Mouse (Mus musculus) heart, adult 2 months (tissue): ENCODE data around the gene Csmd2.

Source experiments
- CTCF ChIP-seq: fragments of 200-600 bp; IDR thresholded peaks from 2 replicates; pipeline ENCODE4 v1.8.1; 2022; ENCODE audit warnings: antibody characterized with exemption, mild to moderate bottlenecking, moderate library complexity
- POLR2A ChIP-seq: fragments of 200-500 bp; IDR thresholded peaks from 2 replicates; pipeline ENCODE4 v1.6.1; 2011; ENCODE audit warnings: mild to moderate bottlenecking, low read depth, low read length, control low read depth; ENCODE audit not compliant: insufficient read depth

DNA sequence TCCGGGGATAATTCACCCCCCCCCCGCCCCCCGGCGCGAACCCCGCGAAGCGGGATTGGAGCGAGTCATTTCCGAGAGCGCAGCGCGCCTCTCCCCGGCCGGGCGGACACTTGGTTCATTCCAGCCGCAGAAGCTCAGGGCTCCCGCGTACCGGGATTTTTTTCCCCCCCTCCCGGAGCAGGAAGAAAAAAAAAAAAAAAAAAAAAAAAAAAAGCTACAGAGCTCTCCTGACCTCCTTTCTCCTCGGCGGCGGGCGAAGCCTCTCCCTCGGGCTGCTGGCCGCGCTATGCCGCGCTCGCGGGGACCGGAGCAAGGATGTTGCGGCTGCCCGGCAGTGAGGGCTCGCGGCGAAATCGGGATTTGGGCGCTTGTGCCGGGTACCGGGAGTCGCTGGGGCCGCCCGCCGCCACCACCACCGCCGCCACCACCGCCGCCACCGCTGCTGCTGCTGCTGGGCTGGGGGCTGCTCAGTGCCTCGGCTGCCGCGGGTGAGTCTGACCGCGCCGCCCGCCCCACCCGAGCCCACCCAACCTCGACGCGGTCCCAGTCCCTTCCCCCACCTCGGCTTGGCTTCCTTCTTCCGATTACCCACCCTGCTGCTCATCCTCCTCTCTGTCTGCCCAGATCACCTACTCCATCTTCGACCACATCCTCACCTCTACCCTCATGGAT is at the start of gene Csmd2:
- TF ChIP-seq POLR2A (no peak), CTCF (no peak)
